9 mouse cellular contexts compared by ENCODE assay signal in the genomic region with DNA sequence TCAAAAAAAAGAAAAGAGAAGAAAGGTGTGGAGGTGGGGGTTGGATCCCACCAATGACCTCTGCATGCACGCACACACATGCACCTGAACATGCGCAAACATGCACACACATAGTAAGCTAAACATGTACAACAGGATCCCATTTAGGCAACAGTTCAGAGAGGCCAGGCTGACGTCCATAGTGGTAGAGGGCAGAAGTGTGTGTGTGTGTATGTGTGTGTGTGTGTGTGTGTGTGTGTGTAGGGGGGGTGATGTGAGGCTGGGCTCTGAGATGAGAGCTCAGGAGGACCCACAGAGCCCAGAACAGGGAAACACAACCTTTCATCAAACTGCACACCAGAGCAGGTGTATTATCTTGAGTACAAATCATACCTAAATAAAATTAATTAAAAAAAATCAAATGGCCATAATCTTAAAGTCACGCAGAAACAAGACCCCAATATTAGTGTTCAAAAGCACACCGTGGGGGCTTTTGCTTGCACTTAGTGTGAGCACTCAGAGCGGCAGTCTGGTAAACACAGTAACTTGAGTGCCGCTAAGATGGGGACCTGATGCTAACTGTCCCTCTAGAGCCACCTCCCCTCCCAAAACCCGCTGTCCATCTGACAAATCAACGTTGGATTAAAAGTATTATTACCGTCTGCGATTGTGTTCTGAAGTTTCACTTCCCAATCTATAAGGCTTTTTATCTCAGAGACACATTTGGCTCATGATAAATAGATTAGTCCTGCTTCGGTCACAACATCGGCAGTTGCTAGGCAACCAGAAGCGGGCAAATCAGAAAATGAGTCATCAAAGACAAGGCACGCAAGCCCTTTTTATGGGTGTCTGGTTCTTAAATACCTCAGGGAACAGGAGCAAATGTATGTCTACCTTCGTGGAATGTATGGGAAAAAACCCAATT.
DNase-seq lines count a peak whose midpoint lies in the region; ATAC-seq and TF ChIP-seq lines count a peak whose summit lies in the region.
"Had no signal": no experiment of that assay in that cellular context is flagged by ENCODE, and none has a peak within 500 bp of the region (broad histone marks: within the 10 kb centered on the region; RNA-seq: fewer than 3 reads in every experiment).

No protein-coding gene starts in this region.

- no peak overlapping the region for H3K9ac ChIP-seq in intestine, embryonic 16.5 days (ENCODE audit: low read depth, low read length)
- H3K9ac ChIP-seq: neural tube, embryonic 12.5 days had no signal

- H3K27ac ChIP-seq in left cerebral cortex, adult 2 months = no peak overlapping the region
- no peak overlapping the region for H3K27ac ChIP-seq in intestine, embryonic 16.5 days (ENCODE audit: low read length)
- H3K27ac ChIP-seq: neural tube, embryonic 12.5 days had no signal

- H3K27me3 ChIP-seq in intestine, embryonic 16.5 days (replicated peaks; ENCODE audit: control insufficient read depth, insufficient read depth, low read length) = no peaks in the 10 kb centered on the region

- TF ChIP-seq CTCF in left cerebral cortex, adult 2 months (IDR thresholded peaks at IDR 0.05) = no peak

- WGBS in intestine, embryonic 16.5 days = 50% methylated on average over 16 of the region's 16 CpGs

- DNase-seq in left cerebral cortex, adult 2 months (ENCODE audit: extremely low spot score in 1 of 2, low spot score in 2 of 2) = peak in 1 of 2 experiments; percentile 57
- no peak for DNase-seq in left cerebral cortex, postnatal 4 days
- no peak for DNase-seq in heart, adult 8-10 months (ENCODE audit: low spot score)
- no peak for DNase-seq in kidney, adult 11 months
- DNase-seq in cerebellum, adult 9-11 months = no peak

- intact Hi-C loops in left cerebral cortex, adult 2 months (cut with DNase I) = no loop called here
- intact Hi-C loops in left cerebral cortex, postnatal 4 days (cut with DNase I) = no loop called here

- ATAC-seq in common myeloid progenitor, adult 5-6 weeks (replicated peaks; ENCODE audit: low read depth, poor library complexity, severe bottlenecking) = 0 out of 2 replicates have a peak, but pooled peaks have one; percentile 9
- 0 out of 2 replicates have a peak, but pooled peaks have one; percentile 36 for ATAC-seq in intestine, embryonic 16.5 days
- peak; percentile 28 for ATAC-seq in neutrophil, adult 5-6 weeks (ENCODE audit: extremely low read depth, insufficient number of reproducible peaks, low FRiP score, poor library complexity, severe bottlenecking)

- H3K4me2 ChIP-seq in intestine, embryonic 16.5 days (ENCODE audit: low read depth, low read length) = no peak overlapping the region
- H3K4me2 ChIP-seq: neural tube, embryonic 12.5 days had no signal

- H3K4me1 ChIP-seq in intestine, embryonic 16.5 days (ENCODE audit: control insufficient read depth, insufficient read depth, low read length) = no peaks in the 10 kb centered on the region; the same call in 1 of the 2 replicates

- H3K36me3 ChIP-seq in intestine, embryonic 16.5 days (ENCODE audit: control insufficient read depth, insufficient read depth, low read length) = no peaks in the 10 kb centered on the region
- H3K36me3 ChIP-seq: neural tube, embryonic 12.5 days had no signal

- peak overlapping the region; percentile 19; the same call in 1 of the 2 replicates for H3K4me3 ChIP-seq in left cerebral cortex, adult 2 months
- H3K4me3 ChIP-seq in intestine, embryonic 16.5 days (ENCODE audit: low read length) = no peak overlapping the region
- H3K4me3 ChIP-seq: neural tube, embryonic 12.5 days had no signal

- no peaks in the 10 kb centered on the region for H3K9me3 ChIP-seq in intestine, embryonic 16.5 days (ENCODE audit: control insufficient read depth, low read length)
- H3K9me3 ChIP-seq: neural tube, embryonic 12.5 days had no signal
